ENCODE assay signal across 16 mouse cellular contexts in genomic region chr2:22977387-22977973, GRCm38 (mm10).
DNase-seq lines count a peak whose midpoint lies in the region; ATAC-seq and TF ChIP-seq lines count a peak whose summit lies in the region.
"Had no signal": no experiment of that assay in that cellular context is flagged by ENCODE, and none has a peak within 500 bp of the region (broad histone marks: within the 10 kb centered on the region; RNA-seq: fewer than 3 reads in every experiment).

No protein-coding gene starts in this region.

- H3K27ac ChIP-seq in layer of hippocampus, adult 2 months = peak overlapping the region; percentile 32; the same call in 1 of the 2 replicates
- H3K27ac ChIP-seq in cortical plate, adult 2 months (ENCODE audit: insufficient read depth, low read length) = peak overlapping the region; percentile 13; the same call in 1 of the 2 replicates
- H3K27ac ChIP-seq in intestine, postnatal 0 days (ENCODE audit: low read depth, low read length) = no peak overlapping the region
- H3K27ac ChIP-seq: liver, embryonic 12.5 days; midbrain, embryonic 12.5 days; neural tube, embryonic 13.5 days had no signal

- no peak overlapping the region for H3K9ac ChIP-seq in intestine, postnatal 0 days (ENCODE audit: low read depth, low read length)
- H3K9ac ChIP-seq: liver, embryonic 12.5 days; midbrain, embryonic 12.5 days; neural tube, embryonic 13.5 days had no signal

- ATAC-seq in intestine, postnatal 0 days = no peak
- ATAC-seq: CD4-positive, CD25-positive, alpha-beta regulatory T cell, adult 4 months; liver, embryonic 12.5 days had no signal

- no peak overlapping the region for H3K4me2 ChIP-seq in intestine, postnatal 0 days (replicated peaks; ENCODE audit: low read depth)
- H3K4me2 ChIP-seq: liver, embryonic 12.5 days; midbrain, embryonic 12.5 days; neural tube, embryonic 13.5 days had no signal

- H3K36me3 ChIP-seq in intestine, postnatal 0 days (ENCODE audit: control insufficient read depth, insufficient read depth) = no peaks in the 10 kb centered on the region
- H3K36me3 ChIP-seq: liver, embryonic 12.5 days; midbrain, embryonic 12.5 days; neural tube, embryonic 13.5 days had no signal

- TF ChIP-seq CTCF in layer of hippocampus, adult 2 months (conservative IDR thresholded peaks at IDR 0.05) = no peak
- no peak for TF ChIP-seq CTCF in cortical plate, adult 2 months (IDR thresholded peaks at IDR 0.05; ENCODE audit: extremely low read depth, insufficient read depth, low read length)
- TF ChIP-seq CTCF in intestine, postnatal 0 days (IDR thresholded peaks at IDR 0.05; ENCODE audit: low read depth) = no peak

- no peak overlapping the region for H3K4me3 ChIP-seq in layer of hippocampus, adult 2 months
- H3K4me3 ChIP-seq in cortical plate, adult 2 months (ENCODE audit: insufficient read depth, low read length) = no peak overlapping the region
- H3K4me3 ChIP-seq in intestine, postnatal 0 days (ENCODE audit: low read depth, low read length) = no peak overlapping the region
- H3K4me3 ChIP-seq: erythroblast, embryonic 14.5 days; liver, embryonic 12.5 days; midbrain, embryonic 12.5 days; neural tube, embryonic 13.5 days had no signal

- no peaks in the 10 kb centered on the region for H3K27me3 ChIP-seq in intestine, postnatal 0 days (replicated peaks; ENCODE audit: control insufficient read depth, insufficient read depth, low read length)
- H3K27me3 ChIP-seq: liver, embryonic 12.5 days; midbrain, embryonic 12.5 days; neural tube, embryonic 13.5 days had no signal

- peak in 1 of 2 experiments; percentile 8 for DNase-seq in layer of hippocampus, adult 2 months (ENCODE audit: low spot score in 2 of 2)
- no peak for DNase-seq in layer of hippocampus, adult 8-10 months (ENCODE audit: low spot score in 2 of 2)
- DNase-seq in cerebellum, adult 11-12 months = peak; percentile 61
- DNase-seq in yolk sac, embryonic 10.5 days (ENCODE audit: low spot score) = peak; percentile 60
- DNase-seq in heart, postnatal 4 days = no peak
- DNase-seq: adrenal gland, postnatal 25 days; gastrocnemius, postnatal 36 days; kidney, postnatal 10 days; lung, postnatal 10 days had no signal

- H3K9me3 ChIP-seq in intestine, postnatal 0 days (ENCODE audit: control insufficient read depth) = no peaks in the 10 kb centered on the region
- H3K9me3 ChIP-seq: liver, embryonic 12.5 days; midbrain, embryonic 12.5 days; neural tube, embryonic 13.5 days had no signal

- no peak for TF ChIP-seq POLR2A in cortical plate, adult 2 months (IDR thresholded peaks at IDR 0.05; ENCODE audit: extremely low read depth, insufficient read depth, low read length)

- WGBS in intestine, postnatal 0 days = 56% methylated on average over 3 of the region's 3 CpGs

- no peaks in the 10 kb centered on the region; the same call in 1 of the 2 replicates for H3K4me1 ChIP-seq in cortical plate, adult 2 months (ENCODE audit: control insufficient read depth, insufficient read depth, low read length)
- 0 out of 2 replicates have a peak, but pooled peaks cover 3% of the 10 kb centered on the region for H3K4me1 ChIP-seq in intestine, postnatal 0 days (replicated peaks; ENCODE audit: control insufficient read depth, insufficient read depth, low read length)
- H3K4me1 ChIP-seq: liver, embryonic 12.5 days; midbrain, embryonic 12.5 days had no signal

Comparison
In these comparisons a context has a peak if more than half of its experiments do, and no peak if none do; other contexts are left out.
1. DNase-seq: peak in cerebellum, adult 11-12 months (single experiment) and yolk sac, embryonic 10.5 days (single experiment); none in layer of hippocampus, adult 8-10 months (0 of 2) and heart, postnatal 4 days (single experiment).